Mouse (Mus musculus): ENCODE measurements around the gene Tspan5.

DNA sequence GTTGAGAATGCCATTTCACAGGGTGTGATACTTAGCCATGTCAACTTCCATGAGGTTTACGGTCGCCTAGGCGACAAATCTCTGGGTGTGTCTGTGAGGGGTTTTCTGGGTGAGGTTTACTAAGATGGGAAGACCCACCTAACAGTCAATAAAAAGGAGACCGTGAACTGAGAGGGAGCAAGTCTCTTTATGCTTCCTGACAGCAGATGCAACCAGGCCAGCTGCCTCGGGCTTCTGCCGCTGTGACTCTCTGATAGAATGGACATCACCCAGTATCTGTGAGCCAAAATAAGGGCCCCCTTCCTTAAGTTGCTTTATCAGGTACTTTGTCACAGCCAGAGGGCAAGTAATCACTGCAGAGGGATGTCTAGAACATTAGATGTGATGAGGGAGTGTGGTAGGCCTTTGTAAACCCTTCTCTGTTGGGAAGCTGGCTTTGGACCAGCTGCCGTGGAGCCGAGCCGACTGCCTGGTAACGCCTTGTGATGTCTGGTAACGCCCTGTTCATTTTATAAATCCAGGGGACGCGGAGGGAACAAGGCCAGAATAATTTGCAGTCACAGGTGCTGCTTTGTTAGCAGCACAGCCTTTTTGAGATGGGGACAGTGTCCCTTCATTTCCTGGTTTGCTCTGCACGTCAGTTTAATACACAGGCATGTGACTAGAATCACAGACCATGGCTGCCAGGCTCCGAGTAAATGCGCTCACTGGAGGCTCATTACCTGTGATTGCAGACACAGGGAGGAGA is 58.8 kb downstream of the Tspan5 start:
- TF ChIP-seq GATA1 (IDR thresholded peaks at IDR 0.05; ENCODE audit: low read length) (no peak), TAL1 (IDR thresholded peaks at IDR 0.05; ENCODE audit: low read length) (no peak)
